Mouse (Mus musculus): Measurements from ENCODE around the gene Bcl7c.

DNA sequence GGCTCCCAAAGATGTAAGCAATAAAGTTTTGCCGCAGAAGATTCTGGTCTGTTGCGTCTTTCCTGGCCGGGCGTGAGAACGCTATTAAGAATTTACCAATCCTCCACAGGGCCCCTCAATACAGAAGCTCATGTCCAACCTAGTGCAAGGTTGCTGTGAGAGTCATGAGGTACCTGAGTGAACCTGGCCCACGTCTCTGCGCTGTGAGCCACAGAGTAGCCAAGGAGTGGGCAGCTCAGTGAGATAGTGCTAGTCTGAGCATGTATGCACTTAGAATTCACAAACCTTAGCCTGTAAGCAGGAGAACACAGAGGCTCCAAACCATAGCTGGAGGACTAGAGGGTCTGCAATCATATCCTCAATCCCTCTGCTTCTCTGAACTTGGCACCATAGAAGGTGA is 82.7 kb downstream of the Bcl7c start:
- TF ChIP-seq CTCF (IDR thresholded peaks at IDR 0.05; ENCODE audit: low read depth) (no peak), EP300 (optimal IDR thresholded peaks at IDR 0.05) (no peak)
